Mouse (Mus musculus): Measurements from ENCODE around the gene Wipf2. TPM values are rescaled to one million over a fixed set of nuclear protein-coding genes. Genes with fewer than 3 reads are reported as not detected.

The Wipf2 gene
- polyA plus RNA-seq, 1 experiment, result 11.3 TPM

DNA sequence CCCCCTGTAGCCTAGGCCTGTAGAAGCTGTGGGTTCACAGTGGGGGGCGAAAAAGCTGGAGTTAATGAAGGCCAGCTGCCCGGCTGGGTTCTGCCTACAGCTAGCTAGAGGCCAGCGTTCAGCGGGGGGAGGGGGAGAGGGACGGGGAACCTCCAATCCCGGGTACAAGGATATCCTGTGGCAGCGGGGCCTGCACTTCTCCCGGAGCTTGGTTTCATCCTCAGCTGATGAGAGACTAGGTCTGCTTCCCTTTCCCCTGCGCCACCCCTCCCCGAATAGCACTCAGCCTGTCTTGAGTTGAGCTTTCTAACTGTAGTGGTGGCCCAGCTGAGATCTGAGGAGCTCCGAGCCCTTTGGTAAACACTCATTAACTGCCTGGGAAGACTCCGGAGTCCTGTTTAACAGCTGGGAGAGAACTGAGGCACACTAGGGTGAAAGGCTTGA, 62.5 kb downstream of the Wipf2 start:
- TF ChIP-seq POLR2A (IDR thresholded peaks at IDR 0.05; ENCODE audit: borderline replicate concordance, control insufficient read depth, low read depth, low read length) (no peak), CTCF (IDR thresholded peaks at IDR 0.05; ENCODE audit: control insufficient read depth, insufficient read depth, low read length) (no peak)

DNA sequence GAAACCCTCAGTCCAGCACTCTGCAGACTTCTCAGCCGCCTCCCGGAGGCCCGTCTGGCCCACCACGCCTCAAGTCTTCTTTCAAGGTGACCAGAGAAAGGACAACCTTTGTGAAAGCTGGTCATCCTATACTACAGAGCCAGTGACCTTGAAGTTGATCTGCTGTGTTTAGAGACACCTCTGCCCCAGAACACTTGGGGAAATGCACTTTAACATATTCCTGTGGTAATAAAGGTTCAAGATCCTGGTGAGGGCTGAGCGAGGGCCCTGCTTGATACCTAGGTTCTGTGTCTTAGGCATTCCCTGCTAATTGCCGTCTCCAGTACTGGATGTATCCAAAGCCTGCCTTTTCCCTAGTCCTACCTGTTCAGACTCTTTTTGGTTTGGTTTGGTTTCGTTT, 63.1 kb downstream of the Wipf2 start:
- Histone ChIP-seq H3K4me3 (replicated peaks; ENCODE audit: control insufficient read depth, low read depth, low read length) (no peak overlapping the region), H3K4me1 (ENCODE audit: control insufficient read depth, insufficient read depth, low read length) (no peaks in the 10 kb centered on the region; the same call in 1 of the 2 replicates), H3K27ac (ENCODE audit: control insufficient read depth, insufficient read depth, low read depth, low read length, poor library complexity) (no peak overlapping the region)
- TF ChIP-seq CTCF (IDR thresholded peaks at IDR 0.05; ENCODE audit: control insufficient read depth, insufficient read depth, low read length) (no peak), POLR2A (IDR thresholded peaks at IDR 0.05; ENCODE audit: borderline replicate concordance, control insufficient read depth, low read depth, low read length) (no peak)
- 86% methylated on average over 7 of the region's 7 CpGs for WGBS

More for the DNA sequence above, 62.5 kb downstream of the Wipf2 start:
- no peak overlapping the region for H3K4me3 ChIP-seq (replicated peaks; ENCODE audit: control insufficient read depth, low read depth, low read length)
- WGBS, result 23% methylated on average over 12 of the region's 12 CpGs
- H3K27ac ChIP-seq (ENCODE audit: control insufficient read depth, insufficient read depth, low read depth, low read length, poor library complexity), result no peak overlapping the region
- H3K4me1 ChIP-seq (ENCODE audit: control insufficient read depth, insufficient read depth, low read length), result no peaks in the 10 kb centered on the region; the same call in 1 of the 2 replicates

DNA sequence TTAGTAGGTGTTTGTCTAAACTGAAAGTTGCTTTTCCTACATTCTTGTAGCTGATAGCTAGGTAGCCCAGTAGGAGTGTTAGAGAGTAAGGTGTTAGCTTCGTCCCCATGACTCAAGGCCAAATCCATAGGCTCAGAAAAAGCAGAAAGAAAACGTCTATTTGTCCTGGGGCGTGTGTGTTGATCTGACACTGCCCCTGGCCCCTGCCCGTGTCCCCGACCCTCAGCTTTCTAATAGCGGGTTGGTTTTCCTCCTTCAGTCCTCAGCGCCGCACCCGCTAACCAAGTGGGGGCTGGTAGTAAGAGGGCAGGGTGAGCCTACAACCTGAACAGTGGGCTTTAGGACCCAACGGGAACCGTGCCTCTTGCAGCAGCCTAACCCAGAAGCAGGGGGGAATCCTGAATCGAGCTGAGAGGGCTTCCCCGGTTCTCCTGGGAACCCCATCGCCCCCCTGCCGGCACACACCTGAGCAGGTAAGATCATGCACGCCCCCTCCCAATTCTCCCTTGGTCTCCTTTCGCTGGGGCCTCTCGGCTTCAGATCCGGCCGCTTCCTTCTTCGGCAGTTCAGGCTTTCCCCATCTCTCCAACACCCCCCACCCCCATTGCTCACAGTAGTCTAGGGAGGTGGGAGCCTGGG, 64.1 kb downstream of the Wipf2 start, which contains the start of gene Rara:
Gene Rara, plus strand, starts transcription at position 381 of the 639 bp plus-strand sequence.
- WGBS, result 13% methylated on average over 21 of the region's 21 CpGs
- H3K4me3 ChIP-seq (replicated peaks; ENCODE audit: control insufficient read depth, low read depth, low read length), result peak within 1 kb of the TSS; percentile 16
- no peaks in the 10 kb centered on the region; the same call in 1 of the 2 replicates for H3K4me1 ChIP-seq (ENCODE audit: control insufficient read depth, insufficient read depth, low read length)
- TF ChIP-seq CTCF (IDR thresholded peaks at IDR 0.05; ENCODE audit: control insufficient read depth, insufficient read depth, low read length) (no peak), POLR2A (IDR thresholded peaks at IDR 0.05; ENCODE audit: borderline replicate concordance, control insufficient read depth, low read depth, low read length) (no peak)
- no peak within 1 kb of the TSS for H3K27ac ChIP-seq (ENCODE audit: control insufficient read depth, insufficient read depth, low read depth, low read length, poor library complexity)

DNA sequence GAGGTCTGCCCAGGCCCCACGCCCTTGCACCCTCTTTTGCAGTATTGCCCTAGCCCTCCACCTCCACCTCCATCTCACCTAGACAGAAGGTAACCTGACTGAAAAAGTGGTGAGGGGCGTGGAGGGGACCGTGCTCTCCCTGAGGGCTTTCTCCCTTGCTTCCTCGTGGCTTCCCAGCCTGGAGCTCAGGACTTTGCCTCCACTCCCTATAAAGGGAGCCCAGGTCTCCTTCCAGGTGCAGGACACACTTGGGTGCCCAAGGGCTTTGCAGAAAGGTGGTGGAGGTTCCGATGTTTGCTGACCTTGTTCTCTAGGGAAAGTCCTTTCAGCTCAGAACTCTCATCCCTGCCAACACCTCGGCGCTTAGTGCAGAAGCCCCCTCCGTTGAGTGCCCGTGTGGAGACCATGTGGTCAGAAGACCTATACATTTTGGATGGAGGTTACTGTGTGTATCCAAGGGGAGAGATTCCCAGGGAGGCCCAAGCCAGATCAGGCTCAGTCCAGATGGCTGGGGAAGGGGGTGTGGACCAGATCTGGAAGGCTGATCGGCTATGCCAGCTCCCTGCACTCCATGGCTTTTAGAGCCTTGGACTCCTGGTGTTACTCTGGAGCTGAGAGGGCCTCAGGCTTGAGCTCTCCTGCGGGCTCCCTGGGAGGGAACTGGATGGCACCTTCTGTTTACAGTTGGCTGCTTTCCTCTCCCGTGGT, 64.9 kb downstream of the Wipf2 start:
- TF ChIP-seq POLR2A (IDR thresholded peaks at IDR 0.05; ENCODE audit: borderline replicate concordance, control insufficient read depth, low read depth, low read length) (no peak), CTCF (IDR thresholded peaks at IDR 0.05; ENCODE audit: control insufficient read depth, insufficient read depth, low read length) (no peak)
- WGBS, result 39% methylated on average over 12 of the region's 12 CpGs
- Histone ChIP-seq H3K4me1 (ENCODE audit: control insufficient read depth, insufficient read depth, low read length) (peaks cover 2% of the 10 kb centered on the region), H3K27ac (ENCODE audit: control insufficient read depth, insufficient read depth, low read depth, low read length, poor library complexity) (no peak overlapping the region), H3K4me3 (replicated peaks; ENCODE audit: control insufficient read depth, low read depth, low read length) (no peak overlapping the region)

DNA sequence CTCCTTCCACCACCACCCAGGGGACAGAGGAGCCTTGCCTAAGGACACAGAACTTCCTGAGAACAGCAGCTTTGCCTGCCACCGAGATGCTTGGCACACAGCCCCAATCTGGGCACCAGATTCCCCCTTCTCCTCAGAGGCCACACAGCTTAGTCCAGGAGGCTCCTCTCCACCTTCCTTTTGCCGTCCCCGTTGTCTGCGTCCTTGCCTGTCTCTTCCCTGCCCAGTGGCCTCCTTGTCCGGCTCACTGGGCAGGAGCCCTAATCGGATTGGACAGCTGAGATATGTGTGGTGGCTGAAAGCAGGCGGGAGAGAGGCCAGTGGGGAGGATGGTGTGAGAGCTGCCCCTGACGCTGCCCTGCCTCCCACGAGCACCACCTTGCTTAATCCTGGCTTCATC, 66.1 kb downstream of the Wipf2 start:
- Histone ChIP-seq H3K4me3 (replicated peaks; ENCODE audit: control insufficient read depth, low read depth, low read length) (no peak overlapping the region), H3K4me1 (ENCODE audit: control insufficient read depth, insufficient read depth, low read length) (peaks cover 2% of the 10 kb centered on the region), H3K27ac (ENCODE audit: control insufficient read depth, insufficient read depth, low read depth, low read length, poor library complexity) (no peak overlapping the region)
- WGBS, result 56% methylated on average over 9 of the region's 9 CpGs
- TF ChIP-seq POLR2A (IDR thresholded peaks at IDR 0.05; ENCODE audit: borderline replicate concordance, control insufficient read depth, low read depth, low read length), result no peak
- no peak for TF ChIP-seq CTCF (IDR thresholded peaks at IDR 0.05; ENCODE audit: control insufficient read depth, insufficient read depth, low read length)

DNA sequence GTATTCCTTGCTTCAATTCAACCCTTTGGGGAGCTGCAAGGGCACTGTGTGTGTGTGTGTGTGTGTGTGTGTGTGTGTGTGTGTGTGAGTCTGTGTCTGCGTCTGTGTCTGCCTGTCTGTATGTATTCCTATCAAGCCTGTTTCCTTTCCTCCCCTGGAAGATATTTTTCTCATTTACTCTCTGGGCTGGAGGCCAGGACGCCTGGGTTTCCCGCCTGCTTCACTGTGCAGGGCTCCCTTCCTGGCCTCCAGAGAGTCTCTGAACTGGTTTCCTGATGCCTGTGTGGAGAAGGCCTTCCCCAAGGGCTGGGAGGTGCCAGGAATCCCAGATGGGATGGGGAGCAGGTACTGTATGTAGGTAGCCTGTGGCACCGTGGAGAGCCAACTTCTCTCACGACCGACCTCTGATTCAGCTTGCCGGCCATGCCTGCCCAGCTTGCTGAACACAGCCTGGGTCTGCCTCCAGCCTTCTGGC, 66.7 kb downstream of the Wipf2 start:
- TF ChIP-seq POLR2A (IDR thresholded peaks at IDR 0.05; ENCODE audit: borderline replicate concordance, control insufficient read depth, low read depth, low read length), result no peak
- no peak for TF ChIP-seq CTCF (IDR thresholded peaks at IDR 0.05; ENCODE audit: control insufficient read depth, insufficient read depth, low read length)
- WGBS, result 61% methylated on average over 7 of the region's 7 CpGs
- no peak overlapping the region for H3K4me3 ChIP-seq (replicated peaks; ENCODE audit: control insufficient read depth, low read depth, low read length)
- H3K4me1 ChIP-seq (ENCODE audit: control insufficient read depth, insufficient read depth, low read length), result peaks cover 2% of the 10 kb centered on the region
- no peak overlapping the region for H3K27ac ChIP-seq (ENCODE audit: control insufficient read depth, insufficient read depth, low read depth, low read length, poor library complexity)

DNA sequence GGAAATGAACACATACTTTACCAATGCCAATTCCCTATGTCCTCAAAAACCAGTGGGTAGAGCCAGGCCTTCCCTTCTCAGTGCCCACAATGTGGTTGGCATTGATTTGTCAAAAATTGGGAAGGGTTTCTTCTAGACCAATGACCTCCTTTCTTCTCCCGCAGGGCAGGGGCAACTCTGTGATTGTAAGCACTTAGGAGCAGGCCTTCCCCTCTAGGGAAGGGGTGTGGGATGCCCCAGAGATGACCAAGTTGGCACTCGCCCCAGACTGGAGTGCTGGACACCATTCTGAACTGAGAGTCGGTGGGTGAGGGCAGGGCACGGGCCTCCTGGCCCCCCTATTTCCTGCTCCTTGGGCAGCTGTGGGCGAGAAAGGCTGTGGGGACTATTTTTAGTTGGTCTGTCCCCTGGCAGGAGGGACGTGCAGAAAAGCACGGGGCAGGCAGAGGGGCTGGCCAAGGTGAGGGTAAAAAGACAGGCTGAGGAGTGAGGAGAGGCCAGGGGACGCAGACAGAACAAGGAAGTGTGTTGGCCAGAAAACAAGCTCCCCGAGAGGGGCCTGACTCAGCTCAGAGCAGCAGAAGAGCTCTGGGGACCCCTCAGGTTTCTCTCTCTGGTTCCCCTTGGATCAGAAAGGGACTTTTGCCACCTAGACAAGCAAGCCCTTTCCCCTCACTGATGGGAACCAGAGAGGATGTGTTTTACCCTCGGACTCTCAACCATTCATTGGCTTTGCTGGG, 67.5 kb downstream of the Wipf2 start:
- TF ChIP-seq CTCF (IDR thresholded peaks at IDR 0.05; ENCODE audit: control insufficient read depth, insufficient read depth, low read length), result no peak
- TF ChIP-seq POLR2A (IDR thresholded peaks at IDR 0.05; ENCODE audit: borderline replicate concordance, control insufficient read depth, low read depth, low read length), result no peak
- H3K27ac ChIP-seq (ENCODE audit: control insufficient read depth, insufficient read depth, low read depth, low read length, poor library complexity), result no peak overlapping the region; the same call in 1 of the 2 replicates
- WGBS, result 14% methylated on average over 10 of the region's 10 CpGs
- peaks cover 2% of the 10 kb centered on the region for H3K4me1 ChIP-seq (ENCODE audit: control insufficient read depth, insufficient read depth, low read length)
- H3K4me3 ChIP-seq (replicated peaks; ENCODE audit: control insufficient read depth, low read depth, low read length), result no peak overlapping the region
